ENCODE assay signal across 8 mouse cellular contexts in the genomic region with DNA sequence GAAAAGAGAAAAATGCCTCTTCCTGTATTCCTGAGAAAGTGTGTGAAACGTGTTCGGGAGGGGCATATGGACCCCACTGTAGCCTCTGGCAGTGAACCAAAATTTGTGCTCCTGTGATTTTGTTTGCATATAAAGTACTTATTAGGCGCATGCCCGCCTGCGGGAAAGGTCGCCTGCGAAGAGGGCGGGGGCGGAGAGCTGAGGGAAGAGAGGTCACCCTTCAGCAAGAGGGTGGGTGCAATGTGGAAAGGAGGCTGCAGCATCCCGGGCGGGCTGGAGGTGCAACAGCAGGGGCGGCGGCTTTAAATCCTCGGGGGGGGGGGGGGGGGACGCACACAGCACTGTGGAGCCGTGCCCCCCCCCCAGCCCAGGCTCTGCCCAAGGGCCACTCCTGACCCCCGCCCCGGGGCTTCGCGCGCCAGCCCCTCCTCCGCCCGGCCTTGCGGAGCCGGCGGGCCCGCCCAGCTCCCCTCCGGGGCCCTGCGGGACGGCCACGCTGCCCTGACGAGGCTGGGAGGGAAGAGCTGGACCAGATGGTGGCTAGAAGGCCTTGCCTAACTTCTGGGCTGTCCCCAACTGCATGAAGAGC.
DNase-seq lines count a peak whose midpoint lies in the region; ATAC-seq lines count a peak whose summit lies in the region.

No protein-coding gene starts in this region.

- H3K27ac ChIP-seq in forebrain, embryonic 10.5 days: peak overlapping the region; percentile 82
- peak overlapping the region; percentile 61 for H3K27ac ChIP-seq in hindbrain, embryonic 13.5 days
- no peak overlapping the region for H3K27ac ChIP-seq in limb, embryonic 15.5 days

- peak overlapping the region; percentile 55 for H3K9ac ChIP-seq in hindbrain, embryonic 13.5 days
- 0 out of 2 replicates have a peak overlapping the region, but pooled peaks have one; percentile 28 for H3K9ac ChIP-seq in limb, embryonic 15.5 days

- 10% methylated on average over 23 of the region's 32 CpGs for WGBS in forebrain, embryonic 10.5 days
- WGBS in hindbrain, embryonic 13.5 days: 5% methylated on average over 22 of the region's 32 CpGs
- WGBS in limb, embryonic 15.5 days: 4% methylated on average over 24 of the region's 32 CpGs

- H3K4me2 ChIP-seq in hindbrain, embryonic 13.5 days: peak overlapping the region; percentile 64
- peak overlapping the region; percentile 80 for H3K4me2 ChIP-seq in limb, embryonic 15.5 days

- no peaks in the 10 kb centered on the region for H3K9me3 ChIP-seq in forebrain, embryonic 10.5 days
- H3K9me3 ChIP-seq in hindbrain, embryonic 13.5 days: no peaks in the 10 kb centered on the region
- H3K9me3 ChIP-seq in limb, embryonic 15.5 days: no peaks in the 10 kb centered on the region

- DNase-seq in layer of hippocampus, adult 11-12 months (ENCODE audit: low spot score): peak; percentile 3
- no peak for DNase-seq in layer of hippocampus, postnatal 36 days
- peak; percentile 22 for DNase-seq in brain, adult 2 months (ENCODE audit: low read depth, low spot score)
- DNase-seq in forebrain, embryonic 10.5 days (ENCODE audit: extremely low spot score, low spot score): peak; percentile 34
- DNase-seq in retina, adult 2 months (ENCODE audit: low read depth, low spot score): peak; percentile 22

- H3K4me1 ChIP-seq in forebrain, embryonic 10.5 days: peaks cover 10% of the 10 kb centered on the region
- 0 out of 2 replicates have a peak, but pooled peaks cover 5% of the 10 kb centered on the region for H3K4me1 ChIP-seq in hindbrain, embryonic 13.5 days (replicated peaks)
- H3K4me1 ChIP-seq in limb, embryonic 15.5 days: peaks cover 6% of the 10 kb centered on the region; the same call in 1 of the 2 replicates

- H3K36me3 ChIP-seq in forebrain, embryonic 10.5 days (replicated peaks): no peaks in the 10 kb centered on the region
- H3K36me3 ChIP-seq in hindbrain, embryonic 13.5 days: no peaks in the 10 kb centered on the region
- no peaks in the 10 kb centered on the region for H3K36me3 ChIP-seq in limb, embryonic 15.5 days

- H3K4me3 ChIP-seq in forebrain, embryonic 10.5 days: peak overlapping the region; percentile 55
- peak overlapping the region; percentile 45 for H3K4me3 ChIP-seq in hindbrain, embryonic 13.5 days
- H3K4me3 ChIP-seq in limb, embryonic 15.5 days: peak overlapping the region; percentile 38

- no peaks in the 10 kb centered on the region for H3K27me3 ChIP-seq in forebrain, embryonic 10.5 days (ENCODE audit: poor library complexity, severe bottlenecking)
- H3K27me3 ChIP-seq in hindbrain, embryonic 13.5 days: no peaks in the 10 kb centered on the region
- H3K27me3 ChIP-seq in limb, embryonic 15.5 days: no peaks in the 10 kb centered on the region

- peak; percentile 93 for ATAC-seq in hindbrain, embryonic 13.5 days (ENCODE audit: low FRiP score)
- no peak for ATAC-seq in limb, embryonic 15.5 days (ENCODE audit: insufficient number of reproducible peaks, low FRiP score, low TSS enrichment, low read depth)
- ATAC-seq in CD4-positive, CD25-positive, alpha-beta regulatory T cell, adult 4 months: no peak

Comparison
In these comparisons a context has a peak if more than half of its experiments do, and no peak if none do; other contexts are left out.
1. DNase-seq: peak in layer of hippocampus, adult 11-12 months (single experiment), brain, adult 2 months (single experiment), forebrain, embryonic 10.5 days (single experiment) and retina, adult 2 months (single experiment); none in layer of hippocampus, postnatal 36 days (0 of 2).
2. Peak in every context shown above with its lines, with median percentiles within 50 percentile points of each other: H3K4me3 ChIP-seq.